Mouse (Mus musculus) lung, embryonic 15.5 days (tissue): Measurements from ENCODE around the gene Slc34a1. TPM values are rescaled to one million over a fixed set of nuclear protein-coding genes. Genes with fewer than 3 reads are reported as not detected.

Experiments
- ATAC-seq: fragments of 200-750 bp; cut with Nextera tagmentation; 2 replicates; pipeline ENCODE4 v1.8.0; 2017; ENCODE audit warnings: moderate number of reproducible peaks, borderline replicate concordance; ENCODE audit not compliant: low FRiP score, low TSS enrichment; ENCODE audit errors: extremely low read depth
- H3K27ac ChIP-seq: fragments of 300-500 bp; sonication (generic); 2 replicates; pipeline ENCODE4 v1.5.1; 2015; ENCODE audit warnings: moderate library complexity, mild to moderate bottlenecking, inconsistent platforms
- H3K27me3 ChIP-seq: fragments of 300-500 bp; sonication (generic); 2 replicates; pipeline ENCODE4 v1.6.1; 2015; ENCODE audit warnings: inconsistent platforms
- H3K36me3 ChIP-seq: fragments of 300-500 bp; sonication (generic); 2 replicates; pipeline ENCODE4 v1.6.1; 2015; ENCODE audit warnings: inconsistent platforms
- H3K4me1 ChIP-seq: fragments of 300-500 bp; sonication (generic); 2 replicates; pipeline ENCODE4 v1.6.1; 2015; ENCODE audit warnings: inconsistent platforms
- H3K4me2 ChIP-seq: fragments of 300-500 bp; sonication (generic); 2 replicates; pipeline ENCODE4 v1.6.1; 2015; ENCODE audit warnings: inconsistent platforms, mild to moderate bottlenecking, moderate library complexity
- H3K4me3 ChIP-seq: fragments of 300-500 bp; sonication (generic); 2 replicates; pipeline ENCODE4 v1.5.1; 2015; ENCODE audit warnings: mild to moderate bottlenecking, inconsistent platforms
- H3K9ac ChIP-seq: fragments of 300-500 bp; sonication (generic); 2 replicates; pipeline ENCODE4 v1.6.1; 2015; ENCODE audit warnings: inconsistent platforms
- H3K9me3 ChIP-seq: fragments of 300-500 bp; sonication (generic); 2 replicates; pipeline ENCODE4 v1.6.1; 2016; ENCODE audit warnings: inconsistent platforms
- WGBS: fragments of 180-500 bp; shearing (Covaris S2); methylation state at CpG from one replicate; pipeline ENCODE4 v1.1.7; 2015; 5-methylcytosine and 5-hydroxymethylcytosine counted together
- polyA plus RNA-seq: library from polyadenylated mRNA; unstranded; fragments of >200 nt; fragmentation: Nextera tagmentation; extraction: Ambion mirVana; gene quantifications from 2 replicates; pipeline ENCODE4 v1.2.1, GENCODE M21; 2015

The Slc34a1 gene
- polyA plus RNA-seq: 0.17 TPM in 1 of 2 replicates, not detected in the other

DNA sequence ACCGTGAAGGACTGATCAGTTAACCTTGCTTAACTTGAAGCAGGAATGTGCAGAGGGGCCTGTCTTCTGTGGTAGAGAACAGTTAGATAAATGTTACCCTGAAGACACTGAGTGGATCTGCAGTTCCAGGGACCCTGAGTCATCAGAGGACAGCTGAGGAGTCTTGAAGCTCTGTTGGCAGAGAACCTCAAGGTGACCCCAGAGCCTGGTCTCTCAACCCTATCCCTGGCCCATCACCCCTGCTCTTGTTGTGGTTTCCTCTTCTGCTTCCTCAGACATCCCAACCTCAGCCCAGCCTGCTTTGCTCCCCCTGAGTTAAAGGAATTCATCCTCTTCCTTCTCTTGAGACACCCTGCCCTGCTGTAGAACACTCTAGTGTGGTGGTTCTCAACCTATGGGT, at the start of gene Slc34a1:
Slc34a1 (plus strand) TSS at position 100 of the 400 bp plus-strand sequence.
- Histone ChIP-seq H3K9me3 (no peaks in the 10 kb centered on the region), H3K9ac (no peak within 1 kb of the TSS), H3K36me3 (no peaks in the 10 kb centered on the region), H3K4me2 (no peak within 1 kb of the TSS), H3K4me1 (no peaks in the 10 kb centered on the region), H3K4me3 (no peak within 1 kb of the TSS), H3K27ac (no peak within 1 kb of the TSS), H3K27me3 (peaks cover 4% of the 10 kb centered on the region; the same call in 1 of the 2 replicates)
- no peak for ATAC-seq
- 84% methylated on average over 1 of the region's 1 CpGs for WGBS

DNA sequence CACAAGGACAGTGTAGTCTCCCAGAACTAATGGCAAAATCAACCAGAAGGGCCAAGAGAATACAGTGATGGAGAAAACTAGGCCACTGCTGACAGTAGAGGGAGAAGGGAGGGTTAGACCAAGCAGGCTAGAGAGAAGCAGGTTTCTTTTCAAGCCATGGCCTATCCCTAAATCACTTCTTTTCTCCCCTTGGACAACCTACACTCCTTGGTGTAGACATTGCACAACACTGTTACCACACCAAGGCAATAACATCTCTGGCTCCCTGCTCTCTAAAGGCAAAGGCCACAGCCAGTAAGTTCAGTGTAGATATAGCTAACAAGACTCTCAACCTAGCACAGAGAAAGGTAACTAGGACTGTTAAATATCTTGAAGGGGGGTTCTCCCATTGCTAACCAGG, 36.8 kb upstream of the Slc34a1 start:
- Histone ChIP-seq H3K4me1 (peaks cover 14% of the 10 kb centered on the region), H3K9me3 (no peaks in the 10 kb centered on the region), H3K36me3 (peaks cover 18% of the 10 kb centered on the region; the same call in 1 of the 2 replicates), H3K27ac (no peak overlapping the region), H3K4me2 (peak overlapping the region; percentile 74), H3K9ac (no peak overlapping the region; the same call in 1 of the 2 replicates), H3K27me3 (no peaks in the 10 kb centered on the region), H3K4me3 (peak overlapping the region; percentile 92)
- ATAC-seq: no peak

DNA sequence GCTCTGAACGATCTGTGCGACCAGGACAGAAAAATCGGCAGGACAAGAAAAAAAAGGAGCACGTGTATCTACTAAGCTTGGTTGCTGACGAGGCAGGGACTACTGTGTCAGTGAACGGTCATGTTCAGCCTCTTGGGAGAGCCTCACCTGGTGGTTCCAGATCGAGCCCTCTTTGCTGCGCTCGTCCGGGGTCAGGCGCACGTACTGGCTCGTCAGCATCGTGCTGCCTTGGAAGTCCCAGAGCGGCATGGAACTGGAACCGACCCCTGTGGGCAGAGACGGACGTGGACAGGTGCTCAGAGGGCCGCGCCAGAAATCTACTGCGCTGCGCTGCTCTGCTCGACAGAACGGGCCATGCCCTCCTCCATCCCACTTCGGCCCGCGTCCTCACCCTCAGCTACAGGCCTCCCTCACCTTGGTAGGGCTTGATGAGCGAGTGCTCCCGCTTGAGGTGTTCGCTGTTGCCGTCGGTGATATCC, 36.0 kb upstream of the Slc34a1 start:
- Histone ChIP-seq H3K9me3 (no peaks in the 10 kb centered on the region), H3K27ac (peak overlapping the region; percentile 94), H3K36me3 (peaks cover 16% of the 10 kb centered on the region; the same call in 1 of the 2 replicates), H3K4me1 (peaks cover 14% of the 10 kb centered on the region), H3K27me3 (no peaks in the 10 kb centered on the region), H3K4me2 (peak overlapping the region; percentile 74), H3K4me3 (peak overlapping the region; percentile 92), H3K9ac (peak overlapping the region; percentile 96)
- ATAC-seq: peak; percentile 28; the same call in 1 of the 2 replicates
- under 1% methylated on average over 32 of the region's 32 CpGs for WGBS

DNA sequence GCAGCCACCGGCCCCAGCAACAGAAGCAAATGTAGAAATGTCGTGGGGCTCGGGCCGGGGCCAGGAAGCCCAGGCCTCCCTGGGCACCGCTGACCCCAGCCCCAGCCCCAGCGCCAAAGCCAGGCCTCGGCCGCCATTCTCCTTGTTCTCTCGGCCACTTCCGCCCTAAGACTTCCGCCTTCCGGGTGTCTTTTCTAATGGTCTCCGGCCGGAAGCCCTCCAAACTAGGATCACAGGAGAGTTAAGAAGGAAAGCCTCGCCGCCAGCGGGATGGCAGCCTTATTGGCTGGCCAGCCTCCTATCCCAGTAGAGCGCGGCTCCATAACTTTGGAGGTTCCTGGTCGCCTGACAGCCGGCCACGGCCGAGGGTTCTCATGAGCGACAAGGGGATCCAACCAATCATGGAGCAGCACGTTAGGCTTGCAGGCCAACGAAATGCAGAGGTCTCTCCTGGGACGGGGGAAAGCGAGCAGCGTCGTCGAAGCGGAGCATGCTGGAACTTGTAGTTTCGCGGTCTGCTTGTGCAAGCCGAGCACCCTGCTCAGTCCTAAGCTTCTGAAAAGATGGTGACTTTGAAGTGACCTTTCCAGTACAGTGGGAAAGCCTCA, 35.4 kb upstream of the Slc34a1 start, which contains the start of gene Lman2:
Lman2 (minus strand) TSS at position 331 of the 608 bp plus-strand sequence.
- WGBS: 0% methylated on average over 35 of the region's 35 CpGs
- Histone ChIP-seq H3K4me3 (peak within 1 kb of the TSS; percentile 92), H3K4me1 (peaks cover 14% of the 10 kb centered on the region), H3K9me3 (no peaks in the 10 kb centered on the region), H3K27ac (peak within 1 kb of the TSS; percentile 94), H3K36me3 (peaks cover 11% of the 10 kb centered on the region; the same call in 1 of the 2 replicates), H3K27me3 (no peaks in the 10 kb centered on the region), H3K9ac (peak within 1 kb of the TSS; percentile 96), H3K4me2 (peak within 1 kb of the TSS; percentile 74)
- ATAC-seq: peak; percentile 98

DNA sequence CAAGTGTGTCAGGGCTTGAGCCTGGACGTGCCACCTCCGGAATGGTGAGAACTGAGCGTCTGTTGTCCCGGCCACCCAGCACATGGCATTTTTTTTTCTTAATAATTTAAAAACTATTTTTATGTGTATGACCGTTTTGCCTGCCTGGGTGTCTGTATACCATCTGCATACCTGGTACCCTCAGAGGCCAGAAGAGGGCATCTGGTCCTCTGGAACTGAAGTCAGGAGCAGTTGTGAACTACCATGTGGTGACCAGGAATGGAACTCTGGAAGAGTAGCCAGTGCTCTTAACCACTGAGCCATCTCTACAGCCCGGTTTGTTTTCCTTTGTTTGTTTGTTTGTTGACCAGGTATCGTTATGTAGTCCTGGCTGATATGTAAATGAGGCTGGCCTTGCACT, 29.6 kb upstream of the Slc34a1 start:
- H3K4me1 ChIP-seq: peaks cover 9% of the 10 kb centered on the region; the same call in 1 of the 2 replicates
- no peaks in the 10 kb centered on the region for H3K9me3 ChIP-seq
- H3K36me3 ChIP-seq: no peaks in the 10 kb centered on the region
- ATAC-seq: no peak
- no peaks in the 10 kb centered on the region for H3K27me3 ChIP-seq
- no peak overlapping the region for H3K4me3 ChIP-seq
- no peak overlapping the region for H3K27ac ChIP-seq
- 59% methylated on average over 7 of the region's 7 CpGs for WGBS
- H3K9ac ChIP-seq: no peak overlapping the region
- no peak overlapping the region for H3K4me2 ChIP-seq

DNA sequence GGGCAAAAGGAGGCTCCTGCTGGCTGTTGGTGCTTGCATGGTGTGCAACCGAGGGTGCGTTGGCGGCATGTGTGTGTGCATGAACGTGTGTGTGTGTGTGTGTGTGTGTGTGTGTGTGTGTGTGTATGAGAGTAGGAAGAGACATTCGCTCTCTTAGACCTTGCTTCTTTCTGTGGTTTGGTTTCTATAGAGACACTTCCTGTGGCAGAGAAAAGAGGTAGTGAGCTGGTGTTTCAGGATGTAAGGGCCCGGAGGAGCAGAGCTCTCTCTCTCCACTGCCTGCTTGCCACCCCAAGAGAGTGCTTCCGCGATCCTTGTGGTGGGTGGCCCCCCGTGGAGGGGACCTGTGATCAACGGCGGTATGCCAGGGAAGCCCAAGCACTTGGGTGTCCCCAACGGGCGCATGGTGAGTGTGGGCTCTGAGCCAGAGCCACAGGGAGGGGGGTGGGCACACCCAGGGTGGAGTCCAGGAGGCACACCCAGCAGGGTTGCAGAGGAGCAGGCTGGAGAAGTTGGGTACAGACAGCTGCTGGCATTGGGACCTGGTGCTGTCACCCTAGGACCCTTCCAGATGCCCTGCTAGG, 28.4 kb upstream of the Slc34a1 start, which contains the start of gene Rgs14:
Rgs14 (plus strand) TSS at position 202 of the 584 bp plus-strand sequence.
- H3K4me2 ChIP-seq: peak within 1 kb of the TSS; percentile 34
- no peak for ATAC-seq
- 36% methylated on average over 13 of the region's 13 CpGs for WGBS

DNA sequence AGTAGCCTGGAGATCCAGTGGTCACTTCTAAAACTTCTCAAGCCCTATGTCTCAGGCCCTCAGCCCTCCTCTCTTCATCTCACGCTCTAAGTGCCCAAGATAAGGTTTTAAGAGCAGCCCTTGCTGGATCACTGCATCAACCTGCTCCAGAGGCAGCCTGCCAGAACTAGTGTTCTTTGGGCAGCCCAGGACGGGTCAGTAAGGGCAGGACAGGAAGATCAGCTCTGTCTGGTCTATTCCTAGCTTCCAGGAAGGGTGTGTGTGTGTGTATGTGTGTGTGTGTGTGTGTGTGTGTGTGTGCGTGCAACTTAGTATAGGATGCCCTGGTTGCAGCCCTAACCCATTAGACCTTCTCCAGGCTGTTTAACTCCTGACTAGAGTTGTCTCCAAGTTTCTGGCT, 27.8 kb upstream of the Slc34a1 start:
- ATAC-seq: no peak
- Histone ChIP-seq H3K27ac (no peak overlapping the region), H3K4me2 (peak overlapping the region; percentile 34), H3K9me3 (no peaks in the 10 kb centered on the region), H3K4me1 (peaks cover 9% of the 10 kb centered on the region; the same call in 1 of the 2 replicates), H3K27me3 (0 out of 2 replicates have a peak, but pooled peaks cover 2% of the 10 kb centered on the region), H3K36me3 (no peaks in the 10 kb centered on the region), H3K4me3 (0 out of 2 replicates have a peak overlapping the region, but pooled peaks have one; percentile 14), H3K9ac (no peak overlapping the region)
- WGBS: 49% methylated on average over 3 of the region's 3 CpGs

More for the DNA sequence above, 28.4 kb upstream of the Slc34a1 start, which contains the start of gene Rgs14:
- Histone ChIP-seq H3K27me3 (0 out of 2 replicates have a peak, but pooled peaks cover 2% of the 10 kb centered on the region), H3K4me1 (peaks cover 9% of the 10 kb centered on the region; the same call in 1 of the 2 replicates), H3K9me3 (no peaks in the 10 kb centered on the region), H3K27ac (no peak within 1 kb of the TSS), H3K9ac (no peak within 1 kb of the TSS), H3K36me3 (no peaks in the 10 kb centered on the region), H3K4me3 (peak within 1 kb of the TSS; percentile 14; the same call in 1 of the 2 replicates)

DNA sequence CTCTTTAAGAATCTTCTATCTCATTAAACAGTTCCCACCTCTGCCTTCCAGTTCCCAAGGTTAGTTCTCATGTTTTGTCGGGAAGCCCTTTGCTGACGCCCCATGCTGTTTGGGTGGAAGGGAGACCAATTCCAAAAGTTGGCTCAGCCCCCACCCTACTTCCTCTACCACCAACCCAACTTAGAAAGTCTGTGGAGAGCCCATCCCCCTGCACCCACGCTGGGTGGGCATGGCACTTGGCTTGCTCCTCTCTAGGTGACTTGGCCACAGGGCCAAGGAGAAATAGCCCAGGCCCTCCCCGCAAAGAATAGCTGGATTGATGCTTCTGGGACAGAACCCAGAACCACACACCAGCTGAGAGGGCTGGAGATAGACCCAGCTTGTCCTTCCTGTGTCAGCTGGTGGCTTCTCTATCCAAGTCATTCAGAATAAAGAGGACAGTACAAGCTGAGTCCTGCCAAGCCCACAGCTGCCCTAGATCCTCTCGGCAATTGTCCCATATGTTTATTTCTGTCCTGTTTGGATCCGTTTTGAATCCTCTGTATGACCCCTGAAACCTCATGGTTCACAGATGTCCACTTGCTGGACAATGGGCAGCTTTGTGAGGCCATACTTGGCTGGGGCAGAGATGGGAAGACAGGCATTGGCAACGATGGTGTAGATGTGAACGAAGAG, 26.8 kb upstream of the Slc34a1 start:
- WGBS: 60% methylated on average over 8 of the region's 8 CpGs
- Histone ChIP-seq H3K36me3 (no peaks in the 10 kb centered on the region), H3K9ac (no peak overlapping the region), H3K27me3 (0 out of 2 replicates have a peak, but pooled peaks cover 2% of the 10 kb centered on the region), H3K4me1 (peaks cover 9% of the 10 kb centered on the region; the same call in 1 of the 2 replicates), H3K4me3 (no peak overlapping the region), H3K9me3 (no peaks in the 10 kb centered on the region), H3K27ac (no peak overlapping the region), H3K4me2 (no peak overlapping the region)
- ATAC-seq: no peak

DNA sequence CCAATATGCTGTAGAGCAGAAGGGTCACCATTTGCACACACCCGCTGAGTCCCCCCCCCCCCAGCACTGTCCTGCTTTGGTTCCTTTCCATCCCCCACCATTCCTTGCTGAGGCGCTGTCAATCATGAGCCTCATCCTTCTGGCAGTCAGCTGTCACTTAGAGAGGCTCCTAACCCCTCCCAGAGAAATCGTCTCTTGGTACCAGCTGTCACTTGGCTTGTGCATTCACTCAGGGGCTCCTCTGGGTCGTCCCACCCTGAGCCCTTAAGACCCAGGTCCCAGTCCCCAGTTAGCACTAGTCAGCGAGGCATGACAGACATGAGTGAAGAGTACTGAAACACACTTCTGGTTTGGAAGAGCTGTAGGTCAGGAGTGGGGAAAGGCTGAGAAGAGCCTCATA, 26.2 kb upstream of the Slc34a1 start:
- Histone ChIP-seq H3K4me1 (peaks cover 9% of the 10 kb centered on the region; the same call in 1 of the 2 replicates), H3K27ac (no peak overlapping the region), H3K4me2 (no peak overlapping the region), H3K9me3 (no peaks in the 10 kb centered on the region), H3K36me3 (no peaks in the 10 kb centered on the region), H3K9ac (no peak overlapping the region), H3K4me3 (no peak overlapping the region), H3K27me3 (0 out of 2 replicates have a peak, but pooled peaks cover 2% of the 10 kb centered on the region)
- 42% methylated on average over 5 of the region's 5 CpGs for WGBS
- no peak for ATAC-seq

DNA sequence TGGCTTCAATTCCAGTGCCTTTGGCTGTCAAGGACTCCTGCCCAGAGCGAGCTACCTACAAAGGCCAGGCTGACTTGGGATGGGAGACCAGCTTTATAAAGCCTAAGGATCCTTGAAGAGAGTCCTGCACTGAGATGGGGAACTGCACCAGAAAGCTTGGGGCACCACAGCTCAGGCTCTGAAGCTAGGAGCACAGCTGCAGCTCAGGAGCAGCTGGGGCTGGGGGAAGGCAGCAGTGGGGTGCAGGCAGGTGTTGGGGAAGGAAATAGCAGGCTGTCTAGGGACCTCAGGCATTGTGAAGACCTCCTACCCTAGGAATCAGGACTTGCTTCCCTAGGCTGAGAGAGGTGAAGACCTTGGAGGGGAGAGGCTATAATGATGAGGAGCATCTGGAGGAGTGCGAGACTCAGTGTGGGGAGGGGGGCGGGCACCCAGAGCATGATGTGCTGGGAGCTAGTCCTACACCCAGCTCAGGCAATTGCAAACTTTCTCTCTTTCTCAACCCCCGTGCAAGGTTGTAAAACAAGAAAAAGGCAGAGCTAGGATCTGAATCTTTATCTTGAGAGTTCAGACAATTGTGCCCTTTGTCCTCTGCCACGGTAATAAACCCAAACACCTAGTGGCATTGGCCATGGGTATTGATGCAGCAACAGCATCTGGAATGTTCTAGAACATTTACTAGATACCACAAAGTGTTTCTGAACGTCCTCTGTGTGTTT, 23.6 kb upstream of the Slc34a1 start:
- WGBS: 56% methylated on average over 6 of the region's 6 CpGs
- Histone ChIP-seq H3K36me3 (no peaks in the 10 kb centered on the region), H3K4me2 (no peak overlapping the region), H3K4me1 (peaks cover 13% of the 10 kb centered on the region; the same call in 1 of the 2 replicates), H3K27ac (no peak overlapping the region), H3K4me3 (no peak overlapping the region), H3K9me3 (no peaks in the 10 kb centered on the region), H3K27me3 (peaks cover 23% of the 10 kb centered on the region), H3K9ac (no peak overlapping the region)
- no peak for ATAC-seq

DNA sequence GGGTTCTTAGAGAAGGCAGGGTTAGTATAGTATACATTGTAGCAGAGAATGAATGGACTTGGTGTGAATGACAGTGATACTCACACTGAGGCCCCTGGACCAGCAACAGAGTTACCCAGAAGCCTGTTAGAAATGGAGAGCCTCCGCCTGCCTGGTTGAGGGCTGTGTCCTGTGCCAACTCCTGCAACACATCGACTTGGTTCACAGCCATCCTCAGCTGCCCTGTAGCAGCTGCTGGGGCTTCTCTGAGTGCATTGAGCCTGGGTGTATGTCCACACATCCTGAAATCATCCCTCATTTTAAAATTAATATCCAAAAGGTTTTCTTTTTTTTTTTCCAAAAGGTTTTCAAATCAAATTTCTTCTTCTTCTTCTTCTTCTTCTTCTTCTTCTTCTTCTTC, 22.1 kb upstream of the Slc34a1 start:
- no peaks in the 10 kb centered on the region for H3K36me3 ChIP-seq
- H3K27me3 ChIP-seq: peaks cover 38% of the 10 kb centered on the region
- H3K9ac ChIP-seq: no peak overlapping the region
- 0 out of 2 replicates have a peak, but pooled peaks cover 9% of the 10 kb centered on the region for H3K4me1 ChIP-seq
- no peak for ATAC-seq
- H3K27ac ChIP-seq: no peak overlapping the region
- 50% methylated on average over 2 of the region's 2 CpGs for WGBS
- no peak overlapping the region for H3K4me2 ChIP-seq
- no peaks in the 10 kb centered on the region for H3K9me3 ChIP-seq
- H3K4me3 ChIP-seq: no peak overlapping the region
